Mouse (Mus musculus) left cerebral cortex, adult 11 months (tissue): ENCODE data around the gene Cenpc1.

ENCODE experiments used
- DNase-seq: peaks from one replicate; pipeline ENCODE4 v3.0.0; 2022; ENCODE audit warnings: low spot score

Cenpc1 gene

GRCm38 (mm10) chr5:85994551-85994950 is 70.8 kb downstream of the Cenpc1 start:
- DNase-seq = no peak

- DNase-seq = no peak
These were observed 72.3 kb downstream of the Cenpc1 start for GRCm38 (mm10) chr5:85992805-85993721.

GRCm38 (mm10) chr5:85992055-85992454 is 73.3 kb downstream of the Cenpc1 start:
- no peak for DNase-seq

- DNase-seq = no peak
These were observed 77.9 kb downstream of the Cenpc1 start for GRCm38 (mm10) chr5:85987516-85987863.

GRCm38 (mm10) chr5:85986734-85987515 is 78.5 kb downstream of the Cenpc1 start:
- DNase-seq = no peak

- no peak for DNase-seq
These were observed 87.5 kb downstream of the Cenpc1 start for GRCm38 (mm10) chr5:85977646-85978426.

GRCm38 (mm10) chr5:85962791-85963190 is 102.6 kb downstream of the Cenpc1 start:
- no peak for DNase-seq
